Mouse (Mus musculus) liver, adult 2 months (tissue): ENCODE data around the gene Gapdhs.

Experiments used
- CTCF ChIP-seq: fragments of 200-500 bp; IDR thresholded peaks from 2 replicates; pipeline ENCODE4 v1.5.1; 2011; ENCODE audit warnings: low read depth, low read length, control low read depth
- POLR2A ChIP-seq: fragments of 200-500 bp; IDR thresholded peaks from 2 replicates; pipeline ENCODE4 v1.6.1; 2011; ENCODE audit warnings: low read length, control low read depth; ENCODE audit not compliant: insufficient read depth; ENCODE audit errors: extremely low read depth

DNA sequence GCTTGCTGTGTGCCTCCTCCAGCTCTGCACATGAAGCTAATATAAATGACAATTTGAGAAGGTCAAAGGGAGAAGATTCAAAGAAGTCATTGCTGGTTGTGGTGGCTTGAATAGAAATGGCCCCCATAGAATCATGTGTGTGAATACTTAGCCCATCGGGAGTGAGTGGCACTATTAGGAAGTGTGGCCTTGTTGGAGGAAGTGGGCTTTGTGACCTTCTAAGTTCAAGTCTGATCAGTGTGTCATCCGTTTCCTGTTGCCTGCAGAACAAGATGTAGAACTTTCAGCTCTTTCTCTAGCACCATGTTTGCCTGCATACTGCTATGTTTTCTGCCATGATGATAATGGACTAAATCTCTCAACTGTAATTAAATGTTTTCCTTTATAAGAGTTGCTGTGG lies 60.1 kb downstream of the Gapdhs start:
- TF ChIP-seq POLR2A: no peak
- TF ChIP-seq CTCF: no peak
